Mouse (Mus musculus) testis, adult 2 months (tissue): ENCODE results near the gene Ccdc8.

Experiments used
- CTCF ChIP-seq: fragments of 200-500 bp; IDR thresholded peaks from 2 replicates; pipeline ENCODE4 v1.5.1; 2012; ENCODE audit warnings: low read depth, mild to moderate bottlenecking, inconsistent platforms, low read length, moderate library complexity; ENCODE audit not compliant: control insufficient read depth, insufficient read depth, insufficient replicate concordance
- POLR2A ChIP-seq: fragments of 200-500 bp; IDR thresholded peaks from 2 replicates; pipeline ENCODE4 v1.6.1; 2012; ENCODE audit warnings: low read depth, mild to moderate bottlenecking, inconsistent platforms, low read length, moderate library complexity; ENCODE audit not compliant: control insufficient read depth

DNA sequence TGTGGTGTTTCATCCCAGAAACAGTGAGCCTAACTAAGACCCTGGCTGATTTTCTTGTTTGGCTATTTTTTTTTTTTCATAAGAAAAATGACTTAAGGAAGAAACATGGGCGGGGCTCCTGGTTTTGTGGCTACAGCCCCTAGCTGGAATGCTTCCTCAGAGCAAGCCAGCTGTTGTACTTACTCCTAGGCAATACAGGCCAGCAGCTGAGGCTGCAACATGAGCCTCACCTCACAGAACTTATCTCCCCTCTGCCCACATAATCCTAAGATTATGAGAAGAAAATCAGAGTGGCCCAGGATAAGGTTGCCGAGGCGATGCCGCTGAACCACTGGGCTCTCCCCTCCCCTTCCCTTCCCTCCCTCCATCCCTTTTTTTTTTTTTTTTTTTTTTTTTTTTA, 36.8 kb upstream of the Ccdc8 start:
- TF ChIP-seq POLR2A (no peak), CTCF (no peak)
